Mouse (Mus musculus) skeletal muscle tissue, adult 2 months (tissue): ENCODE results near the gene Tomm34.
"Not testable (repeated sequence)": the region's sequence is repeated elsewhere in the genome, so short reads cannot be mapped to it uniquely, and the experiment has no call there.

ENCODE experiments used
- DNase-seq: peaks from one replicate; pipeline ENCODE4 v3.0.0-alpha.2; 2012; ENCODE audit warnings: low read depth, low spot score

The Tomm34 gene

GRCm38 (mm10) chr2:164076874-164077425 is 6.0 kb upstream of the Tomm34 start:
- DNase-seq, result no peak

GRCm38 (mm10) chr2:164075088-164075487 is 4.1 kb upstream of the Tomm34 start:
- no peak for DNase-seq

- peak; percentile 94 for DNase-seq
Measured at GRCm38 (mm10) chr2:164073918-164074578, 3.1 kb upstream of the Tomm34 start.

GRCm38 (mm10) chr2:164073120-164073519 is 2.2 kb upstream of the Tomm34 start:
- DNase-seq, result no peak

GRCm38 (mm10) chr2:164072109-164072508 is 1.1 kb upstream of the Tomm34 start:
- DNase-seq, result no peak

GRCm38 (mm10) chr2:164071437-164071820 is 460 bp upstream of the Tomm34 start:
- not testable (repeated sequence) for DNase-seq

GRCm38 (mm10) chr2:164070142-164070764 is 716 bp downstream of the Tomm34 start, which contains the start of gene Stk4:
Gene Stk4 (plus strand): TSS chr2:164070322.
- no peak for DNase-seq

GRCm38 (mm10) chr2:164059634-164060235 is 11.2 kb downstream of the Tomm34 start:
- no peak for DNase-seq

GRCm38 (mm10) chr2:164054671-164055070 is 16.3 kb downstream of the Tomm34 start:
- DNase-seq, result no peak

- peak; percentile 63 for DNase-seq
Measured at GRCm38 (mm10) chr2:164053767-164054166, 17.2 kb downstream of the Tomm34 start.

GRCm38 (mm10) chr2:164047197-164047690 is 23.7 kb downstream of the Tomm34 start:
- no peak for DNase-seq

- no peak for DNase-seq
Measured at GRCm38 (mm10) chr2:164041523-164041922, 29.4 kb downstream of the Tomm34 start.

- peak; percentile 18 for DNase-seq
Measured at GRCm38 (mm10) chr2:164040949-164041348, 30.0 kb downstream of the Tomm34 start.

GRCm38 (mm10) chr2:164038407-164039028 is 32.5 kb downstream of the Tomm34 start:
- no peak for DNase-seq

- DNase-seq, result no peak
Measured at GRCm38 (mm10) chr2:164036520-164037019, 34.4 kb downstream of the Tomm34 start.

GRCm38 (mm10) chr2:164032973-164033372 is 38.0 kb downstream of the Tomm34 start:
- no peak for DNase-seq

- no peak for DNase-seq
Measured at GRCm38 (mm10) chr2:164031147-164031546, 39.8 kb downstream of the Tomm34 start.

GRCm38 (mm10) chr2:164025150-164025549 is 45.8 kb downstream of the Tomm34 start, which contains the start of gene Pabpc1l:
Gene Pabpc1l (plus strand): TSS chr2:164025450.
- no peak for DNase-seq

- DNase-seq, result no peak
Measured at GRCm38 (mm10) chr2:164022104-164022503, 48.9 kb downstream of the Tomm34 start.

GRCm38 (mm10) chr2:164019943-164020342 is 51.0 kb downstream of the Tomm34 start:
- no peak for DNase-seq

GRCm38 (mm10) chr2:164018910-164019309 is 52.1 kb downstream of the Tomm34 start:
- no peak for DNase-seq

GRCm38 (mm10) chr2:164015304-164015703 is 55.7 kb downstream of the Tomm34 start:
- DNase-seq, result no peak
